Mouse (Mus musculus) brain, embryonic 14.5 days (tissue): ENCODE measurements at regions not wholly inside any gene's neighbourhood (a gene's known extent, or its start where the extent isn't known, plus 50 kb on each side); places are given as distances from the start of the nearest gene placed in this dataset.

ENCODE experiments used
- CTCF ChIP-seq: fragments of 200-500 bp; IDR thresholded peaks from 2 replicates; pipeline ENCODE4 v1.5.1; 2012; ENCODE audit warnings: inconsistent platforms, mild to moderate bottlenecking, moderate library complexity, borderline replicate concordance; ENCODE audit not compliant: insufficient read depth, insufficient read length; ENCODE audit errors: extremely low read depth
- POLR2A ChIP-seq: fragments of 200-500 bp; IDR thresholded peaks from 2 replicates; pipeline ENCODE4 v1.6.1; 2012; ENCODE audit warnings: mild to moderate bottlenecking, inconsistent platforms, borderline replicate concordance; ENCODE audit not compliant: poor library complexity, insufficient read depth, insufficient read length, severe bottlenecking; ENCODE audit errors: extremely low read depth

DNA sequence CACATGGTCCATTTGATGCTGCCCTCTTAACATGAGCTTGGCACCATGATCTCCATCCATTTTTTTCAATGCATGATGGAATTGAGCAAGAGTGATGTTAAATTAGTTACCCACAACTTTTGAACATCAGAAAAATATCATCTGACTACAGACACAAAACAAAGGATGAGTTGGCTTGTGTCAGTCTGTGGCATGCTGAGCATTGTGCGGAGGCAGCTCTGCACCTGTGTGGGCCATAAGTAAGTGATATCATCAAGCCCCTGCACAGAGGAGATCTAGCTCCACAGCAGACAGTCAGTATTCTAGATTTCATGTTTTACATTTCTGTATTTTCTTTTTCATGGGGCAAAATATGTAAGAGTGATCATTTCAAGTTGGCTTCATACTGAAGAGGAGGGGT, 962.8 kb downstream of the Slc4a3 start:
- TF ChIP-seq CTCF, result no peak
- no peak for TF ChIP-seq POLR2A
